In genomic region chr10:115250235-115251087, GRCm38 (mm10) we compare ENCODE assay signal across 7 mouse cellular contexts. TPM values are rescaled to one million over a fixed set of nuclear protein-coding genes. Genes with fewer than 3 reads are reported as not detected.
DNase-seq lines count a peak whose midpoint lies in the region; ATAC-seq and TF ChIP-seq lines count a peak whose summit lies in the region.

No protein-coding gene starts in this region.

- no peak for TF ChIP-seq CTCF in lung, embryonic 14.5 days (IDR thresholded peaks at IDR 0.05; ENCODE audit: low read depth)

- no peaks in the 10 kb centered on the region for H3K36me3 ChIP-seq in embryonic facial prominence, embryonic 13.5 days
- no peaks in the 10 kb centered on the region for H3K36me3 ChIP-seq in hindbrain, embryonic 16.5 days (ENCODE audit: control insufficient read depth, insufficient read depth, low read length)
- H3K36me3 ChIP-seq in lung, embryonic 14.5 days (ENCODE audit: insufficient read depth) = no peaks in the 10 kb centered on the region
- H3K36me3 ChIP-seq in neural tube, embryonic 15.5 days = no peaks in the 10 kb centered on the region

- H3K9ac ChIP-seq in embryonic facial prominence, embryonic 13.5 days = peak overlapping the region; percentile 90
- peak overlapping the region; percentile 92 for H3K9ac ChIP-seq in hindbrain, embryonic 16.5 days (ENCODE audit: low read depth, low read length)
- peak overlapping the region; percentile 84 for H3K9ac ChIP-seq in lung, embryonic 14.5 days
- H3K9ac ChIP-seq in neural tube, embryonic 15.5 days (replicated peaks) = peak overlapping the region; percentile 81

- DNase-seq in B cell, adult 2 months = peak; percentile 71 to 74
- DNase-seq in CD8-positive naive resting alpha-beta T cell, adult 2 months (ENCODE audit: low read depth in 2 of 2, low spot score in 2 of 2) = peak; percentile 30 to 38
- peak; percentile 11 for DNase-seq in lung, embryonic 14.5 days
- no peak for DNase-seq in urinary bladder, postnatal 4 days (ENCODE audit: low spot score in 2 of 2)

- peaks cover 29% of the 10 kb centered on the region for H3K4me1 ChIP-seq in embryonic facial prominence, embryonic 13.5 days
- H3K4me1 ChIP-seq in hindbrain, embryonic 16.5 days (ENCODE audit: control insufficient read depth, insufficient read depth, low read depth, low read length) = peaks cover 16% of the 10 kb centered on the region
- no peaks in the 10 kb centered on the region for H3K4me1 ChIP-seq in lung, embryonic 14.5 days (ENCODE audit: insufficient read depth)
- H3K4me1 ChIP-seq in neural tube, embryonic 15.5 days = peaks cover 35% of the 10 kb centered on the region

- no peaks in the 10 kb centered on the region for H3K9me3 ChIP-seq in embryonic facial prominence, embryonic 13.5 days
- H3K9me3 ChIP-seq in hindbrain, embryonic 16.5 days (ENCODE audit: control insufficient read depth, low read length) = no peaks in the 10 kb centered on the region
- H3K9me3 ChIP-seq in lung, embryonic 14.5 days (ENCODE audit: low read depth, low read length) = no peaks in the 10 kb centered on the region
- no peaks in the 10 kb centered on the region for H3K9me3 ChIP-seq in neural tube, embryonic 15.5 days (replicated peaks)

- peak overlapping the region; percentile 80 for H3K4me2 ChIP-seq in embryonic facial prominence, embryonic 13.5 days
- H3K4me2 ChIP-seq in hindbrain, embryonic 16.5 days (ENCODE audit: low read length) = peak overlapping the region; percentile 75
- peak overlapping the region; percentile 84 for H3K4me2 ChIP-seq in lung, embryonic 14.5 days
- peak overlapping the region; percentile 70 for H3K4me2 ChIP-seq in neural tube, embryonic 15.5 days

- ATAC-seq in embryonic facial prominence, embryonic 13.5 days (ENCODE audit: insufficient number of reproducible peaks, insufficient read depth, low FRiP score, low TSS enrichment, low read depth) = no peak
- no peak for ATAC-seq in hindbrain, embryonic 16.5 days
- ATAC-seq in lung, embryonic 14.5 days (ENCODE audit: insufficient read depth) = peak; percentile 10; the same call in 1 of the 2 replicates
- no peak; the same call in 1 of the 2 replicates for ATAC-seq in neural tube, embryonic 15.5 days (ENCODE audit: low FRiP score)

- H3K4me3 ChIP-seq in embryonic facial prominence, embryonic 13.5 days = peak overlapping the region; percentile 96
- peak overlapping the region; percentile 96 for H3K4me3 ChIP-seq in hindbrain, embryonic 16.5 days (ENCODE audit: low read length)
- peak overlapping the region; percentile 95 for H3K4me3 ChIP-seq in lung, embryonic 14.5 days (ENCODE audit: low read depth, low read length)
- peak overlapping the region; percentile 85 for H3K4me3 ChIP-seq in neural tube, embryonic 15.5 days (replicated peaks)

- 24% methylated on average over 38 of the region's 38 CpGs for WGBS in embryonic facial prominence, embryonic 13.5 days
- 37% methylated on average over 32 of the region's 38 CpGs for WGBS in hindbrain, embryonic 16.5 days
- WGBS in lung, embryonic 14.5 days = 24% methylated on average over 35 of the region's 38 CpGs
- WGBS in neural tube, embryonic 15.5 days = 32% methylated on average over 38 of the region's 38 CpGs

- peak overlapping the region; percentile 33; the same call in 1 of the 2 replicates for H3K27ac ChIP-seq in embryonic facial prominence, embryonic 13.5 days
- H3K27ac ChIP-seq in hindbrain, embryonic 16.5 days (ENCODE audit: low read depth, low read length) = peak overlapping the region; percentile 68; the same call in 1 of the 2 replicates
- peak overlapping the region; percentile 60 for H3K27ac ChIP-seq in lung, embryonic 14.5 days (ENCODE audit: low read depth)
- H3K27ac ChIP-seq in neural tube, embryonic 15.5 days (replicated peaks) = peak overlapping the region; percentile 74

- no peaks in the 10 kb centered on the region for H3K27me3 ChIP-seq in embryonic facial prominence, embryonic 13.5 days
- H3K27me3 ChIP-seq in hindbrain, embryonic 16.5 days (replicated peaks; ENCODE audit: control insufficient read depth, insufficient read depth, low read length) = no peaks in the 10 kb centered on the region
- no peaks in the 10 kb centered on the region for H3K27me3 ChIP-seq in lung, embryonic 14.5 days (ENCODE audit: insufficient read depth, low read length)
- no peaks in the 10 kb centered on the region for H3K27me3 ChIP-seq in neural tube, embryonic 15.5 days (replicated peaks)

RNA-seq across cellular contexts. Expression of gene Tbc1d15, which starts 0.8 kb away (rescaled TPM):
- polyA plus RNA-seq in embryonic facial prominence, embryonic 13.5 days (2015; fragmentation: Nextera tagmentation; extraction: Ambion mirVana) = 49.0 and 57.0 TPM in 2 replicates
- polyA plus RNA-seq in hindbrain, embryonic 16.5 days (2015; fragmentation: Nextera tagmentation; extraction: Ambion mirVana) = 26.9 and 28.6 TPM in 2 replicates
- 71.8 and 74.4 TPM in 2 replicates for polyA plus RNA-seq in lung, embryonic 14.5 days (2014; fragmentation: Nextera tagmentation; extraction: Ambion mirVana)
- polyA plus RNA-seq in neural tube, embryonic 15.5 days (2015; fragmentation: Nextera tagmentation; extraction: Ambion mirVana) = 27.1 and 31.0 TPM in 2 replicates

Comparison
In these comparisons a context has a peak if more than half of its experiments do, and no peak if none do; other contexts are left out.
1. DNase-seq: peak in B cell, adult 2 months (2 of 2), CD8-positive naive resting alpha-beta T cell, adult 2 months (2 of 2) and lung, embryonic 14.5 days (single experiment); none in urinary bladder, postnatal 4 days (0 of 2).
2. Peak in every context shown above with its lines, with median percentiles within 50 percentile points of each other: H3K27ac ChIP-seq, H3K4me2 ChIP-seq, H3K4me3 ChIP-seq and H3K9ac ChIP-seq.